Mouse (Mus musculus): Measurements from ENCODE around the gene Slc41a1. TPM values are rescaled to one million over a fixed set of nuclear protein-coding genes. Genes with fewer than 3 reads are reported as not detected.
"Not testable (repeated sequence)": the region's sequence is repeated elsewhere in the genome, so short reads cannot be mapped to it uniquely, and the experiment has no call there.

Slc41a1 gene
- polyA plus RNA-seq, 1 experiment from 2014 or later, result 16.1 TPM

DNA sequence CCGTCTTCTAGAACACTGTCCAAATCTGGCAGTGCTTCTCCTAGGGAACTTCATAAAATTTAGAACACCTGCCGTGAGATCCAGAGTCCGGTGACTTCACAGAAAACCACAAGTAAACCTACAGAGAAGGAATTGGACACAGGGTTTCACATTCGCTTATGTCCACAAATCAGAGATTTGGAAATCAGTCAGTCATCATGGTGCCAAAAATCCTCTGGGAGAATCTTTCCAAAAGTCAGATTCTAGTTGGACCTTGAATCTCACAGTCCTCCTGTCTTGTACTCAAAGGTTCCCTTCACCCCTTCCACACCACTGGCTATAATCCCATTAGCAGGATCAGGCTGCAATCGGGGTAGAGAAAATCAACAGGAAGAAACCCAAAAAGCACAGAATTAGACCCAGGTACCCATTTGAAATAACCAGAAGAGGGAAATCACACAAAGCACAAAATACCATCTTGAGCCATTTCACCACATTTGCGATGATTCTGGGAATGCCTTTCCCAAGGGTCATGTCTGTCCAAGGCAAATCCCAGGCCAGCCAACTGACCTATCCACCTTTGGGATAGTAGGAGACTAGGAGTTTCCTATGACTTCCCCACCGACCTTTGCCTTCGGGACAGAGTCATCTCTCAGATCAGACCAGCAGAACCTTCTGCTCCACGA is 14.5 kb upstream of the Slc41a1 start:
- Histone ChIP-seq H3K9ac (replicated peaks) (no peak overlapping the region), H3K27me3 (replicated peaks) (no peaks in the 10 kb centered on the region), H3K4me3 (replicated peaks) (no peak overlapping the region), H3K9me3 (replicated peaks) (no peaks in the 10 kb centered on the region), H3K27ac (replicated peaks) (no peak overlapping the region), H3K4me2 (no peak overlapping the region), H3K36me3 (no peaks in the 10 kb centered on the region), H3K4me1 (no peaks in the 10 kb centered on the region)
- ATAC-seq (ENCODE audit: low FRiP score), result no peak
- WGBS, result 91% methylated on average over 9 of the region's 9 CpGs

DNA sequence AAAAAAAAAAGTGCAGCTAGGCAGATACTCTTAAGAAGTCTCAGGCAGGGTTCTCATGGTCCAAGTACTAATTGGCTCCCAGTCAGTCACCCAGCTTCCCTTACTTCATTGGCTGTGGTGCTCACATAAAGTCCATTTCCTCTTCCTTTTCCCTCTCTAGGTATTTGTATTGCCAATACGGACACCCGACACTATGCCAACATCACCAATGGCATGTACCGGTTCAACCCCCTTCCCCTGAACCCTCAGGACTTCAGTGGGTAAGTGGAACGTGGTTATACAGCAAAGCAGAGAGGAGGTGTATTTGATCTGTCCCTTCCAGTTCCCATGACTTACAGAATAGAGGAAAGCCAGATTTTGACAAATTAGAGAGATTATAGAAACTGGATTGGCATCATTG is 13.6 kb upstream of the Slc41a1 start:
- Histone ChIP-seq H3K4me1 (no peaks in the 10 kb centered on the region), H3K4me2 (no peak overlapping the region), H3K4me3 (replicated peaks) (no peak overlapping the region), H3K9me3 (replicated peaks) (no peaks in the 10 kb centered on the region), H3K9ac (replicated peaks) (no peak overlapping the region), H3K36me3 (no peaks in the 10 kb centered on the region), H3K27ac (replicated peaks) (no peak overlapping the region), H3K27me3 (replicated peaks) (no peaks in the 10 kb centered on the region)
- WGBS, result 93% methylated on average over 4 of the region's 4 CpGs
- no peak for ATAC-seq (ENCODE audit: low FRiP score)

DNA sequence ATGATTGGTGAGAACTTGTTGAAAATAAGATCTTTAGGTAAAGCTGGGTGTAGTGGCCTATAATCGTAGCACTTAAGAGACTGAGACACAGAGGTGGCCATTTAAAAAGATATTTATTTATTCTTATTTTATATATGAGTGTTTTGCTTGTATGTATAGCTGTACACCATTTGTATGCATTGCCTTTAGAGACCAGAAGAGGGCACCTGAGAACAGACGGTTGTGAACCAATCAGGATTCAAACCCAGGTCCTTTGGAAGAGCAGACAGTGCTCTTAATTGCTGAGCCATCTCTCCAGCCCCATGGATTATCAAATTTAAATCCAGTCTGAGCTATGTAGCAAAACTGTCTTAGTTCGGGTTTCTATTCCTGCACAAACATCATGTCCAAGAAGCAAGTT is 13.1 kb upstream of the Slc41a1 start:
- Histone ChIP-seq H3K4me1 (no peaks in the 10 kb centered on the region), H3K4me2 (no peak overlapping the region), H3K9ac (replicated peaks) (no peak overlapping the region), H3K27ac (replicated peaks) (no peak overlapping the region), H3K9me3 (replicated peaks) (no peaks in the 10 kb centered on the region), H3K4me3 (replicated peaks) (no peak overlapping the region), H3K36me3 (no peaks in the 10 kb centered on the region), H3K27me3 (replicated peaks) (no peaks in the 10 kb centered on the region)
- ATAC-seq (ENCODE audit: low FRiP score), result no peak
- 89% methylated on average over 3 of the region's 3 CpGs for WGBS

DNA sequence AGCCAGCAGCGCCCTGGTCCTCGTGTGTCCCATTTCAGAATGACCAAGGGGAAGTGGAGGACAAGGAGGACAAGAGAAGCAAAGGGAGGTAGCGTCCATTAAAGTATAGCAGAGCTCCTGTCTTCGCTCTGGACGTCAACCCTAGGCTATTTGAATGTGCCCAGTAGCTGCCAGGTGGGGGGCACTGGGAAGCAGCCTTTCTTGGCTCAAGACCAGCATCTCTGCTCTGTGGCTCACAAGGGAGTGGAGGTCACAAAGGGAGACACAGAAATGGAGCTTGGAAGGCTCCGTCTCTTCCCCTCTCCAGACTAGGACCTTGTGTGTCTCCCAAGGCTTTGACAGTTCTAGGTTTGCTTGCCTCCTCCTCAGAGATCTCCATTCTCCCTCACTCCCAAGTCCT is 10.4 kb upstream of the Slc41a1 start:
- no peak for ATAC-seq (ENCODE audit: low FRiP score)
- Histone ChIP-seq H3K4me1 (no peaks in the 10 kb centered on the region), H3K27ac (replicated peaks) (no peak overlapping the region), H3K9me3 (replicated peaks) (no peaks in the 10 kb centered on the region), H3K4me3 (replicated peaks) (no peak overlapping the region), H3K36me3 (no peaks in the 10 kb centered on the region), H3K27me3 (replicated peaks) (no peaks in the 10 kb centered on the region), H3K9ac (replicated peaks) (no peak overlapping the region), H3K4me2 (no peak overlapping the region)
- 82% methylated on average over 6 of the region's 6 CpGs for WGBS

DNA sequence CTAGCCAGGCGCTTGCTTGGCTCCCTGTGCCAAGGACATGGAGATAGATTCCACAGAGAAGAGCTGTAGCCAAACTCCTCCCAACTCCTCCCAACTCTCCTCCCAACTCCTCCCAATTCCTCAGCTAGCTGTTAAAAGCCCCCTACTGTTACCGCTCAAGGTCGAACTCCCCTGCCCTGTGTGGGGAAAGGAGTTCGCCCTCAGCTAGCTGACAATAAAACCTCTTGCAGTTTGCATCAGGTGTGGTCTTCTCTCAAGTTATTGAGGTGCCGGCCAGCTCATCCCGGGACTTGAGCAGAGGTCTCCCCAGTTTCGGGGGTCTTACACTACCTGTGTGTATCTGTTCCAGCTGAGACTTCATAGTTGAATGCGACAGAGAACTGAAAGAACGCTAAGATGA is 6.9 kb upstream of the Slc41a1 start:
- H3K9me3 ChIP-seq (replicated peaks); H3K4me3 ChIP-seq (replicated peaks); H3K4me2 ChIP-seq; H3K36me3 ChIP-seq; H3K9ac ChIP-seq (replicated peaks); H3K27ac ChIP-seq (replicated peaks); H3K27me3 ChIP-seq (replicated peaks); H3K4me1 ChIP-seq; ATAC-seq (ENCODE audit: low FRiP score): not testable (repeated sequence)
- WGBS, result 69% methylated on average over 9 of the region's 9 CpGs

DNA sequence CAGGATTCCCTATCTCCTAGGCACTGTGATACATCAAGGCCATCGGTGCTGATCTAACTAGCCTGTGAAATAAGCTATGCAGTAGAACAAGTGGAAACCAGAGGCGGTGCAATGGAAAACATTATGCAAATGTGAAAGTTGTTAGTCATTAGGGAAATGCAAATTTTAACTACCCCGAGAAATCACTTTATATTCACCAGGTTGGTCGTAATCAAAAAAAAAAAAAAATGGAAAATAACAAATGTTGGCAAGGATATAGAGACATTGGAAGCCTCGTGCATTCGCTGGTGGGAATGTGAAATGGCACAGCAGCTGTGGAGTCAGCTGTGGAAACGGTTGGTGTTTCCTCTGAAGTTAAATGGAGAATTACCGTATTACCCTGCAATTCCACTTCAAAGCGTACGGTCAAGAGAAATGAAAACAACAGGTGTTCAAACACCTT is 6.4 kb upstream of the Slc41a1 start:
- WGBS, result 56% methylated on average over 10 of the region's 10 CpGs
- no peak overlapping the region for H3K4me2 ChIP-seq
- no peaks in the 10 kb centered on the region for H3K36me3 ChIP-seq
- no peaks in the 10 kb centered on the region for H3K4me1 ChIP-seq
- peak; percentile 38; the same call in 1 of the 2 replicates for ATAC-seq (ENCODE audit: low FRiP score)
- no peak overlapping the region for H3K9ac ChIP-seq (replicated peaks)
- no peaks in the 10 kb centered on the region for H3K27me3 ChIP-seq (replicated peaks)
- no peak overlapping the region for H3K4me3 ChIP-seq (replicated peaks)
- no peaks in the 10 kb centered on the region for H3K9me3 ChIP-seq (replicated peaks)
- H3K27ac ChIP-seq (replicated peaks), result no peak overlapping the region

DNA sequence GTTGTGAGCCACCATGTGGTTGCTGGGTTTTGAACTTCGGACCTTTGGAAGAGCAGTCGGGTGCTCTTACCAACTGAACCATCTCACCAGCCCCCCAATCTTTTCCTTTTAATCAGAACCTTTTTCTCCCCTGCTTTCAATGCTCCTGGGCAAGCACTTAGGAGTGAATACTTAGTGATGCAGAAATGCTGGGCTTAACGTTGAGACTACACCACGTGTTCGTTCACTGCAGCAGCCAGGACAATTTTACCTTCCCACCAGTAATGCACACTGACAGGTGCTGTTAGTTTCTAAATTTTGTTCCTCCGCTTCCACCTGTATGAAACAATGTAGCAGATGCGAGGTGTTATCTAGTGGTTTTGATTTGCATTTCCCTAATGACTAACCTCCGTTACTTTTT is 5.0 kb upstream of the Slc41a1 start:
- peaks cover 6% of the 10 kb centered on the region for H3K4me1 ChIP-seq
- no peak for ATAC-seq (ENCODE audit: low FRiP score)
- no peaks in the 10 kb centered on the region for H3K27me3 ChIP-seq (replicated peaks)
- no peak overlapping the region for H3K4me3 ChIP-seq (replicated peaks)
- no peak overlapping the region for H3K27ac ChIP-seq (replicated peaks)
- no peak overlapping the region for H3K9ac ChIP-seq (replicated peaks)
- H3K4me2 ChIP-seq, result no peak overlapping the region
- WGBS, result 79% methylated on average over 8 of the region's 8 CpGs
- H3K9me3 ChIP-seq (replicated peaks), result no peaks in the 10 kb centered on the region
- no peaks in the 10 kb centered on the region for H3K36me3 ChIP-seq

DNA sequence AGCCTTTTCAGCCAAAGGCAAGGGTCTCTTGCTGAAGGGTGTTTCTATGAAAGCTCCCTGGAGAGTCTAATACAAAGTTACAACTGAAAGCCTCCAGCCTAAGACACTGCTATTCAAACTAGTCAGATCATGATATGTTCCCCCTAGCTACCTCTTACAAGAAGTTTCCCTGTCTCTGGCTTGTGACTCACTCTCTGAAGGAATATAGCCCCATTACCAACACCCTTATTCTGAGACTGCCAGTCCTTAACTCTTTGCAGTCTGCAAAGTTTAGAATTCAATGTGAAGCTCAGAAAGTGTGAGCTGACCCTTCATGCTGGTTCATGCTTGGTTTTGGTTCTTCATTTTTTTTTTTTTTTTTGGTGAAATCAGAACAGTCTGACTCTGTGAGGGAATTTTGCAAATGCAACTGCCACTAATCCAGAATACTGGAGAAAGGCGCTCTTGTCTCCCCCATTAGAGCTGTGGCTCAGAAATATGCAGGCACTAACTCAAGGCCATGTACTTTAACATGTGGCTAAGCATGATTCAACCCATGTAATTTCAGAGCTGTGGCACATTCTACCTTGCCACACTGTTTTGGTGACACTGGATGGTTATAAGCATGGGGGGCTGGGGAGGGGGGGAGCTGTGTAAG is 4.3 kb upstream of the Slc41a1 start:
- H3K4me3 ChIP-seq (replicated peaks), result no peak overlapping the region
- H3K9me3 ChIP-seq (replicated peaks), result no peaks in the 10 kb centered on the region
- no peak for ATAC-seq (ENCODE audit: low FRiP score)
- no peaks in the 10 kb centered on the region for H3K36me3 ChIP-seq
- H3K4me1 ChIP-seq, result peaks cover 7% of the 10 kb centered on the region
- no peak overlapping the region for H3K4me2 ChIP-seq
- no peak overlapping the region for H3K27ac ChIP-seq (replicated peaks)
- H3K9ac ChIP-seq (replicated peaks), result no peak overlapping the region
- 100% methylated on average over 1 of the region's 1 CpGs for WGBS
- no peaks in the 10 kb centered on the region for H3K27me3 ChIP-seq (replicated peaks)

DNA sequence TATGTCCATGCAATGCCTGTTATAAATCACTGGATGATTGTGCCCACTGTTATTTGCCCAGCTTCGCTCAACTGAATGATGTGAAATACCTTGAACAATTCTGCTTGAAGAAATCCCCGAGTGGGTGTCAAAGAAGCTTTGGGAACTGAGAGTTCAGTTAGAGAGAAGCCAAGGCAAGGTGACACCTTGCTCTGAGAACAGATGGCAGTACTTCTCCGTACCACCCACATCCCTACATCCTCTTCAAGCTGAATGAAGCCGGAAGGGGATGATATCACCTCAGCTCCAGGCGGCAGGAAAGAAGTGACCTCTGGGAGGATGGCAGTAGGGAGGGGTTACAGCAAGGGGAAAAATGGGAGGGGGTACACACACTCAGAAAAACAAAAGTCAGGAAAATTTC is 3.7 kb upstream of the Slc41a1 start:
- Histone ChIP-seq H3K27ac (replicated peaks) (no peak overlapping the region), H3K36me3 (no peaks in the 10 kb centered on the region), H3K4me3 (replicated peaks) (no peak overlapping the region), H3K27me3 (replicated peaks) (no peaks in the 10 kb centered on the region), H3K9ac (replicated peaks) (no peak overlapping the region), H3K4me2 (no peak overlapping the region), H3K9me3 (replicated peaks) (no peaks in the 10 kb centered on the region), H3K4me1 (peaks cover 9% of the 10 kb centered on the region)
- whole genome bisulfite sequencing, result 60% methylated on average over 5 of the region's 5 CpGs
- ATAC-seq (ENCODE audit: low FRiP score), result no peak

DNA sequence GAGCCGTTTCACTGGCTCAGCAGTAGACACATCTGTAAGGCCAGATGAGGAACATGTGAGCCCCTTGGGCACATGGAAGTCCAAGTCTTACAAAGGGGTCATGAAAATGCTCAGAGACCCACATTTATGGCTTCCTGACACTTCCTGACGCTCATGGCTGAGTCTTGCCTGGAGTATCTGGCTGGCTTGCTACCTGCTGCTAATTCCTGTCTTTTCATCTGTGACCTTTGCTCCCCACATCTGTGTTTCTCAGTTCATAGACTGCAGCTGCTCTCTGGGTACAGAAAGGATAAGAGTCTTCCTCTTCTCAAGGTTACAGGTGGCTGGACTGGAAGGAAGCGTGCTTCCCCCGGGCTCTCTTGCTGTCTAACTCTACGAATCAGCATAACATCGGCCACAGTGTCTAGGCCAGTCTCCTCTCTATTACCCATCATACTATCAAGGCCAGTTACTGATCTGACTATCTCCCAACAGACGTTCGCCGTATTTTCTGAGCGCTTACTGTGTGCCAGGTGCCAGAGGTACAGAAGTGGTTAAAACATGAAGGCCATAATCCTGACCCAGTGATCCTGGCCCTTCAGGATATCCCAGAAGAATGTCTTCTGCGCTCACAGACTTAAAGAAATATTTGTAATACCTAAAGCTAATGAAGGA is 2.6 kb upstream of the Slc41a1 start:
- Histone ChIP-seq H3K9me3 (replicated peaks) (no peaks in the 10 kb centered on the region), H3K4me2 (no peak overlapping the region), H3K27ac (replicated peaks) (no peak overlapping the region), H3K4me3 (replicated peaks) (no peak overlapping the region), H3K36me3 (no peaks in the 10 kb centered on the region), H3K4me1 (peaks cover 20% of the 10 kb centered on the region), H3K27me3 (replicated peaks) (no peaks in the 10 kb centered on the region), H3K9ac (replicated peaks) (no peak overlapping the region)
- no peak for ATAC-seq (ENCODE audit: low FRiP score)
- WGBS, result 92% methylated on average over 11 of the region's 11 CpGs

DNA sequence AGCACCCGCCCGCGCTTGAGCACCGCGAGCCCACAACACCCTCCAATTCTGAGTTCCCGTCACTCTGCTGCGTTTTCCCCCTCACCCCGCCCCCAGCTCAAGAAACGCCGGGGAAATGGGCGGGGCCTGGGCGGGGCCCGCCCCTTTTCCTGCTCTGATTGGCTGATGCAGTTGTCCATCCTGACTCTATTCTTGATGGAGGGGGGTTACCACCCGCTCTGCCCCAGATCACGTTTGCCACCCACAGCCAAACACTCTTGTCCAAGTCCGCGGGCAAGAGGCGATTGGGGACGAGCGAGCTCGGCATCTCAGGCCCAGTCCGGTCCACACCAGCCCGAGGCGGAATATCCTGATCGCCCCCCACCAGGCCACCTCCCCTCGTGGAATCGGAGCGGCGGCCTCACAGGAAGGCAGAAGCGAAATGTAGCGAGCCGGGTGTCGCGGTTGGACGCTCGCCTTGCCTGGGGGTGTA is 530 bp downstream of the Slc41a1 start:
- H3K4me1 ChIP-seq, result peaks cover 41% of the 10 kb centered on the region
- ATAC-seq (ENCODE audit: low FRiP score), result peak; percentile 97

More for the DNA sequence above, 530 bp downstream of the Slc41a1 start:
- peak overlapping the region; percentile 71 for H3K4me2 ChIP-seq
- H3K4me3 ChIP-seq (replicated peaks), result peak overlapping the region; percentile 86
- WGBS, result under 1% methylated on average over 36 of the region's 36 CpGs
- H3K27me3 ChIP-seq (replicated peaks), result no peaks in the 10 kb centered on the region
- H3K36me3 ChIP-seq, result 0 out of 2 replicates have a peak, but pooled peaks cover 3% of the 10 kb centered on the region
- H3K9me3 ChIP-seq (replicated peaks), result no peaks in the 10 kb centered on the region
- H3K9ac ChIP-seq (replicated peaks), result peak overlapping the region; percentile 90
- H3K27ac ChIP-seq (replicated peaks), result peak overlapping the region; percentile 90

Data from neural tube, embryonic 15.5 days (tissue).